Mouse (Mus musculus) olfactory bulb, adult 2 months (tissue): ENCODE measurements around the gene Kcnk16.

Experiments
- CTCF ChIP-seq: fragments of 200-500 bp; IDR thresholded peaks from 2 replicates; pipeline ENCODE4 v1.5.1; 2012; ENCODE audit warnings: low read depth, mild to moderate bottlenecking, low read length, moderate library complexity; ENCODE audit not compliant: insufficient read depth
- POLR2A ChIP-seq: fragments of 200-500 bp; IDR thresholded peaks from 2 replicates; pipeline ENCODE4 v1.6.1; 2012; ENCODE audit warnings: mild to moderate bottlenecking, low read depth, low read length, moderate library complexity; ENCODE audit not compliant: insufficient read depth

DNA sequence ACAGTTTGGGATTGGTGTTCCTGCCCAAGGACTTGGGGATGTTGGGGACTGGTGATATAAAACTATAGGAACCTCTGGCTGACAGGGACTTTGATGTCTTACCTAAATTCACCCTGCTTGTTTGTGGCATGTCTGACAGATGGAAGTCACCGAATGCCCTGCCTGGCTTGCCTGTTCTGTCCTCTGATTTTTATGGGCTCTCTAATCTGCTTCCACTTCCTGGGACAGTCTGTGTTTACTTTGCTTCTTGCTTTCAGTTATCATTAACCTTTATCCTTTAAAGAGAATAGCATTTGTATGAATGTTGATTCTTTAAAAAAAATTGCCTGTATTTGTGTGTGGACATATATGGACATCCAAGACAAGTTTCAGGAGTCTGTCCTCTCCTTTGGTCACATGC is 46.1 kb upstream of the Kcnk16 start:
- TF ChIP-seq CTCF (no peak), POLR2A (no peak)
